Mouse (Mus musculus): Measurements from ENCODE around the gene Olfr49. TPM values are rescaled to one million over a fixed set of nuclear protein-coding genes. Genes with fewer than 3 reads are reported as not detected.

Gene Olfr49
- not detected in 2 replicates for total RNA-seq (2014; fragmentation: Nextera tagmentation)
- total RNA-seq (2017): not detected in 2 replicates

GRCm38 (mm10) chr14:54284839-54285238, at the start of gene Olfr49:
Olfr49 (minus strand) TSS chr14:54284939.
- no peak for ATAC-seq (replicated peaks; ENCODE audit: poor library complexity, severe bottlenecking)

GRCm38 (mm10) chr14:54333452-54334189, 48.9 kb upstream of the Olfr49 start:
- ATAC-seq (replicated peaks; ENCODE audit: poor library complexity, severe bottlenecking): no peak

- no peak for ATAC-seq (replicated peaks; ENCODE audit: poor library complexity, severe bottlenecking)
These were observed 47.7 kb upstream of the Olfr49 start for GRCm38 (mm10) chr14:54332176-54333074.

- no peak for ATAC-seq (replicated peaks; ENCODE audit: poor library complexity, severe bottlenecking)
These were observed 46.4 kb upstream of the Olfr49 start for GRCm38 (mm10) chr14:54331178-54331577.

GRCm38 (mm10) chr14:54329201-54329600, 44.5 kb upstream of the Olfr49 start:
- no peak for ATAC-seq (replicated peaks; ENCODE audit: poor library complexity, severe bottlenecking)

- no peak for ATAC-seq (replicated peaks; ENCODE audit: poor library complexity, severe bottlenecking)
These were observed 43.8 kb upstream of the Olfr49 start for GRCm38 (mm10) chr14:54328548-54328947.

- ATAC-seq (replicated peaks; ENCODE audit: poor library complexity, severe bottlenecking): no peak
These were observed 39.7 kb upstream of the Olfr49 start for GRCm38 (mm10) chr14:54324486-54324885.

- no peak for ATAC-seq (replicated peaks; ENCODE audit: poor library complexity, severe bottlenecking)
These were observed 37.0 kb upstream of the Olfr49 start for GRCm38 (mm10) chr14:54321556-54322376.

- no peak for ATAC-seq (replicated peaks; ENCODE audit: poor library complexity, severe bottlenecking)
These were observed 27.0 kb upstream of the Olfr49 start for GRCm38 (mm10) chr14:54311763-54312162.

GRCm38 (mm10) chr14:54300676-54301075, 15.9 kb upstream of the Olfr49 start:
- no peak for ATAC-seq (replicated peaks; ENCODE audit: poor library complexity, severe bottlenecking)

GRCm38 (mm10) chr14:54300136-54300535, 15.4 kb upstream of the Olfr49 start:
- no peak for ATAC-seq (replicated peaks; ENCODE audit: poor library complexity, severe bottlenecking)

GRCm38 (mm10) chr14:54276446-54276845, 8.3 kb downstream of the Olfr49 start:
- no peak for ATAC-seq (replicated peaks; ENCODE audit: poor library complexity, severe bottlenecking)

- no peak for ATAC-seq (replicated peaks; ENCODE audit: poor library complexity, severe bottlenecking)
These were observed 12.0 kb downstream of the Olfr49 start for GRCm38 (mm10) chr14:54272696-54273095.

GRCm38 (mm10) chr14:54271976-54272606, 12.6 kb downstream of the Olfr49 start:
- ATAC-seq (replicated peaks; ENCODE audit: poor library complexity, severe bottlenecking): no peak

- ATAC-seq (replicated peaks; ENCODE audit: poor library complexity, severe bottlenecking): no peak
These were observed 14.3 kb downstream of the Olfr49 start for GRCm38 (mm10) chr14:54270413-54270812.

GRCm38 (mm10) chr14:54269566-54269965, 15.2 kb downstream of the Olfr49 start:
- no peak for ATAC-seq (replicated peaks; ENCODE audit: poor library complexity, severe bottlenecking)

- ATAC-seq (replicated peaks; ENCODE audit: poor library complexity, severe bottlenecking): no peak
These were observed 16.8 kb downstream of the Olfr49 start for GRCm38 (mm10) chr14:54267966-54268365.

GRCm38 (mm10) chr14:54265951-54266350, 18.8 kb downstream of the Olfr49 start:
- no peak for ATAC-seq (replicated peaks; ENCODE audit: poor library complexity, severe bottlenecking)

GRCm38 (mm10) chr14:54265093-54265492, 19.6 kb downstream of the Olfr49 start:
- no peak for ATAC-seq (replicated peaks; ENCODE audit: poor library complexity, severe bottlenecking)

GRCm38 (mm10) chr14:54264231-54264630, 20.5 kb downstream of the Olfr49 start:
- no peak for ATAC-seq (replicated peaks; ENCODE audit: poor library complexity, severe bottlenecking)

Measured in granulocyte monocyte progenitor cell, adult 5-6 weeks (primary cell).